Mouse (Mus musculus): ENCODE results near the gene Glp1r. TPM values are rescaled to one million over a fixed set of nuclear protein-coding genes. Genes with fewer than 3 reads are reported as not detected.

Gene Glp1r
- polyA plus RNA-seq, 1 experiment from 2014 or later = 0.34 TPM

- no peak overlapping the region for H3K27ac ChIP-seq (ENCODE audit: low read length)
- H3K27me3 ChIP-seq (replicated peaks; ENCODE audit: control insufficient read depth, insufficient read depth, low read length) = no peaks in the 10 kb centered on the region
- no peak overlapping the region for H3K4me3 ChIP-seq (ENCODE audit: low read length)
- H3K9ac ChIP-seq (ENCODE audit: low read depth, low read length) = no peak overlapping the region
- 44% methylated on average over 9 of the region's 9 CpGs for WGBS
- no peaks in the 10 kb centered on the region for H3K36me3 ChIP-seq (ENCODE audit: control insufficient read depth, insufficient read depth, low read length)
- H3K4me1 ChIP-seq (ENCODE audit: control insufficient read depth, insufficient read depth, low read length) = no peaks in the 10 kb centered on the region
- ATAC-seq = no peak
- H3K9me3 ChIP-seq (ENCODE audit: control insufficient read depth, low read length) = no peaks in the 10 kb centered on the region
- H3K4me2 ChIP-seq (ENCODE audit: low read depth, low read length) = no peak overlapping the region
Observed at GRCm38 (mm10) chr17:30938554-30938953, 36.9 kb downstream of the Glp1r start.

DNA sequence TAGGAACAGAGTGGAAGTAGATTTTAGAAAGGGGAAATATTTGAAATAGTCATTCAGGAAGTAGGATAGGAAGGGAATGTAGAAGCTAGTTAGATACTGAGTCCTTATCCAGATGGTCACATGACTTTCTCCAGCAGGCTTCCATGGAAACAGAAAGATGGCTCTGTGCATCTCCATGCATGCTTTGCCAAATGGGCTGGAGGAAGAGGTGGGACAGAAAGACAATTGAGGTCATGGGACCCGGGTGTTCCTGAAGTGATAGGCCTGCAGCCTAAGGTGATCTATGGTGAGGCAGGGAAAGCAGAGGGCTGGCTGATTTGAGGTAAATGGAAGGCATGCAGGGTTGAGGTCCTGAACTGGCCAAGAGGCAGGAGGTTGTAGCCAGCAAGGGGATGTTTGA lies 46.8 kb downstream of the Glp1r start:
- Histone ChIP-seq H3K4me3 (ENCODE audit: low read length) (no peak overlapping the region), H3K9ac (ENCODE audit: low read depth, low read length) (no peak overlapping the region), H3K4me2 (ENCODE audit: low read depth, low read length) (no peak overlapping the region), H3K27ac (ENCODE audit: low read length) (no peak overlapping the region), H3K4me1 (ENCODE audit: control insufficient read depth, insufficient read depth, low read length) (no peaks in the 10 kb centered on the region), H3K36me3 (ENCODE audit: control insufficient read depth, insufficient read depth, low read length) (no peaks in the 10 kb centered on the region), H3K9me3 (ENCODE audit: control insufficient read depth, low read length) (no peaks in the 10 kb centered on the region), H3K27me3 (replicated peaks; ENCODE audit: control insufficient read depth, insufficient read depth, low read length) (no peaks in the 10 kb centered on the region)
- 71% methylated on average over 1 of the region's 1 CpGs for WGBS
- no peak for ATAC-seq

DNA sequence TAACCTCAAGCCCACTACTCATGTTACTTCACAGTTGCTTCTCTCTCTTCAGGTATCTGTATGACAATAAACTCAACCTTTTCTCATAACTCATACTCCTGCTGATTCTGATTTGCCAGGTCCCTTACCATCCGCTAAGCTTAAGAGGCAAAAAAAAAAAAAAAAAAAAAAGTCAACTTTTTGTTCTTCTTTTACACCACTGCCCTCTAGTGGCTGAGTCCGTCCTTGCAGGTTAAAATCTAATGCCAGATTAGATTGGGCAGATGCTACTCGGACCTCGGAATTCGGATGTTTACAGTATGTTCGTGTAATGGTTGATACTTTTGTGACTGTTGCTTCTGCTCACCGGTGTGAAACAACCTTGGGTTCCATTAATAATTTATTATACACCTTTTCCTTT lies 49.2 kb downstream of the Glp1r start:
- no peaks in the 10 kb centered on the region for H3K4me1 ChIP-seq (ENCODE audit: control insufficient read depth, insufficient read depth, low read length)
- H3K9ac ChIP-seq (ENCODE audit: low read depth, low read length) = no peak overlapping the region
- H3K4me2 ChIP-seq (ENCODE audit: low read depth, low read length) = no peak overlapping the region
- no peak for ATAC-seq
- H3K27me3 ChIP-seq (replicated peaks; ENCODE audit: control insufficient read depth, insufficient read depth, low read length) = no peaks in the 10 kb centered on the region
- no peaks in the 10 kb centered on the region for H3K36me3 ChIP-seq (ENCODE audit: control insufficient read depth, insufficient read depth, low read length)
- H3K27ac ChIP-seq (ENCODE audit: low read length) = no peak overlapping the region
- no peaks in the 10 kb centered on the region for H3K9me3 ChIP-seq (ENCODE audit: control insufficient read depth, low read length)
- 2% methylated on average over 7 of the region's 7 CpGs for WGBS
- no peak overlapping the region for H3K4me3 ChIP-seq (ENCODE audit: low read length)

DNA sequence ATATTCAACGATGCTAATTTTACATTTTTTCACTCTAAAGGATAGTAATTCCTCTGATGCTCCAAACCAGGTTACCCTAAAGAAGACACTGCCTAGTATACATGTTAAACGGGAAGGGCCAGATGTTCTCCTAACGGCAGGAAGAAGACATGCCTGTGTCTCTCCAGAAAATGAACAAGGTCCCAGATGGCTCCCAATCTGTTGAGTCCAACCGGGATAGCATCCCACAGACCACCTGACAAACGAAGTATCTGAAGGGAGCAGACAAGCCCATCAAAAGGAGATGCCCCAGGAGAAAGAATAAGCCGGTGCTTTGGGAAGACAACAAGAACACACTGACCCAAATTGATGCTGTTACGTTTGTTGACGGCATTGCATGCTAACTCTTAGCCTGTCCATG lies 50.0 kb downstream of the Glp1r start:
- Histone ChIP-seq H3K36me3 (ENCODE audit: control insufficient read depth, insufficient read depth, low read length) (no peaks in the 10 kb centered on the region), H3K9me3 (ENCODE audit: control insufficient read depth, low read length) (no peaks in the 10 kb centered on the region), H3K27ac (ENCODE audit: low read length) (no peak overlapping the region), H3K9ac (ENCODE audit: low read depth, low read length) (no peak overlapping the region), H3K4me1 (ENCODE audit: control insufficient read depth, insufficient read depth, low read length) (no peaks in the 10 kb centered on the region), H3K4me3 (ENCODE audit: low read length) (no peak overlapping the region), H3K27me3 (replicated peaks; ENCODE audit: control insufficient read depth, insufficient read depth, low read length) (no peaks in the 10 kb centered on the region), H3K4me2 (ENCODE audit: low read depth, low read length) (no peak overlapping the region)
- WGBS = 61% methylated on average over 8 of the region's 8 CpGs
- ATAC-seq = no peak

GRCm38 (mm10) chr17:30954340-30954739 lies 52.7 kb downstream of the Glp1r start, which contains the start of gene Umodl1:
Gene Umodl1, plus strand, starts transcription at chr17:30954640.
- Histone ChIP-seq H3K9me3 (ENCODE audit: control insufficient read depth, low read length) (no peaks in the 10 kb centered on the region), H3K4me2 (ENCODE audit: low read depth, low read length) (no peak within 1 kb of the TSS), H3K9ac (ENCODE audit: low read depth, low read length) (no peak within 1 kb of the TSS), H3K4me3 (ENCODE audit: low read length) (no peak within 1 kb of the TSS), H3K27ac (ENCODE audit: low read length) (no peak within 1 kb of the TSS), H3K36me3 (ENCODE audit: control insufficient read depth, insufficient read depth, low read length) (no peaks in the 10 kb centered on the region), H3K4me1 (ENCODE audit: control insufficient read depth, insufficient read depth, low read length) (no peaks in the 10 kb centered on the region), H3K27me3 (replicated peaks; ENCODE audit: control insufficient read depth, insufficient read depth, low read length) (no peaks in the 10 kb centered on the region)
- WGBS = 45% methylated on average over 10 of the region's 10 CpGs
- no peak for ATAC-seq

DNA sequence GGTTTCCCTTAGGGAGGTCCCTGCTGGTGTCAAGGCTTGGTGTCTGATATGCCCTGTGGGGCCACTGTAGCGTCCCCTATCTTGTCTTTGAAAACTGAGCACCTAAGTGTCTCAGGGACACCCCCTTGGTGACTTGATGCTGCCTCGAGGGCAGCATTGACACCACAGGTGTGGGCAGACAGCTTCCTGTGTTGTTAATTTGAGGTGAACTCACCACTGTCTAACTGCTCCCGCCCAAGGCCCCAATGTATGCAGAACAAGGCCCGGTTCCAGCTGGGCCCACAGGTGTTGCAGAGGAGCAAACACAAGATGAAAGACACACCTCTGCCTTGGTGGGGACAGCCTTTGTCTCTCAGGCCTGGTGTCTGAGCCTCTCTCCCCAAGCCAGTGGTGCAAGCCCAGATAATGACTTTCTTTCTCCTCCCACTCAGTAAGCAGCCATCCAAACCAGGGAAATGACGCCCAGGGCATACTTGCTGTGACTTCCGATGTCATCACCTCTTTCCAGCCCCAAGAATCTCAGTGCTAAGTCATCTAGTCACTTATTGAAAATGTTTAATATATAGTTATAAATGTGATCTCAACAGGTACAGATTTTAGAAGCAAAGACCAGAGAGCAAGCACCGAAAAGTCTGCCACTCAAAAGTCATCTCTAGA lies 60.4 kb downstream of the Glp1r start:
- no peak overlapping the region for H3K4me2 ChIP-seq (ENCODE audit: low read depth, low read length)
- 56% methylated on average over 7 of the region's 7 CpGs for WGBS

DNA sequence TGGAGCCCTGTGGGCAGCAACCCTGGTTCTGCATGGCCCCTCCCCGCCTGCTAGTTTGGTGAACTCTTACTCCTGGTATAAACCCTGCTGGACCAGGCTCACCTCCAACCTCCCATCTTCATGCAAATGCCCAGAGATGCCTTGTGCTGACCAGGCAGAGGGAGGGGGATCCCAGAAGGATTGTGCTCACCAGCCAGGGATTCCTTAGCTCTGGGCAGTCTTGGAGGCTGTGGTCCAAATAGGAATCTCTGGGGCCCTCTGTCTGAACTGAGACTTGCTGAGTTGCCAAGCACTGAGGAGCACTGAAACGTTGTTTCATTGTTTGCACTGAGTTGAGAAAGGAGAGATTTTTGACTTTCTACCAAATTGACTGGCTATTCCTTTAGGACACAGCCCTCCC lies 61.3 kb downstream of the Glp1r start:
- Histone ChIP-seq H3K4me2 (ENCODE audit: low read depth, low read length) (no peak overlapping the region), H3K27ac (ENCODE audit: low read length) (no peak overlapping the region), H3K9ac (ENCODE audit: low read depth, low read length) (no peak overlapping the region), H3K9me3 (ENCODE audit: control insufficient read depth, low read length) (no peaks in the 10 kb centered on the region), H3K4me1 (ENCODE audit: control insufficient read depth, insufficient read depth, low read length) (no peaks in the 10 kb centered on the region), H3K4me3 (ENCODE audit: low read length) (no peak overlapping the region), H3K36me3 (ENCODE audit: control insufficient read depth, insufficient read depth, low read length) (no peaks in the 10 kb centered on the region), H3K27me3 (replicated peaks; ENCODE audit: control insufficient read depth, insufficient read depth, low read length) (no peaks in the 10 kb centered on the region)
- 37% methylated on average over 2 of the region's 2 CpGs for WGBS
- no peak for ATAC-seq

More for the DNA sequence above, 60.4 kb downstream of the Glp1r start:
- Histone ChIP-seq H3K27me3 (replicated peaks; ENCODE audit: control insufficient read depth, insufficient read depth, low read length) (no peaks in the 10 kb centered on the region), H3K4me3 (ENCODE audit: low read length) (no peak overlapping the region), H3K27ac (ENCODE audit: low read length) (no peak overlapping the region), H3K9me3 (ENCODE audit: control insufficient read depth, low read length) (no peaks in the 10 kb centered on the region), H3K9ac (ENCODE audit: low read depth, low read length) (no peak overlapping the region), H3K36me3 (ENCODE audit: control insufficient read depth, insufficient read depth, low read length) (no peaks in the 10 kb centered on the region), H3K4me1 (ENCODE audit: control insufficient read depth, insufficient read depth, low read length) (no peaks in the 10 kb centered on the region)
- no peak for ATAC-seq

DNA sequence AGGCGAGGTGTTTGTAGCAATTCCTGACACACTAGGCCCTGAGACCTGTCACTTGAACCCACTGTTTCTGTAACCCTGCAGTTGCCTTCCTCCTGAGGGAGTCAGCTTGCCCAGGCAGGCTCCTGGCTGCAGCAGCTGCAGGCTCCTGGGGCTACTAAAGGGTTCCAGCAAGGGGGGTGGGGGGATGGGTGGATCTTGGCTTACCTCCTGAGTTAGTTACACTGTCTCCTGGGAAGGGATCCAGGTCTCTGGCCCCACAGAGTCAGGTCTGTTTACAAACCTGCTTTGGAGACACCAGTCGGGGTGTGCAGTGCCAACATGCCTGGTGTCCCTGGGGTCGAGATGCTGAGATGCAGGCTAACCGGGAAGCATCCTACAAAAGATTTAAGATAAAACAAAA lies 68.4 kb downstream of the Glp1r start:
- no peaks in the 10 kb centered on the region for H3K27me3 ChIP-seq (replicated peaks; ENCODE audit: control insufficient read depth, insufficient read depth, low read length)
- H3K4me3 ChIP-seq (ENCODE audit: low read length) = no peak overlapping the region
- ATAC-seq = no peak
- WGBS = 46% methylated on average over 4 of the region's 4 CpGs
- H3K36me3 ChIP-seq (ENCODE audit: control insufficient read depth, insufficient read depth, low read length) = no peaks in the 10 kb centered on the region
- no peak overlapping the region for H3K9ac ChIP-seq (ENCODE audit: low read depth, low read length)
- 0 out of 2 replicates have a peak, but pooled peaks cover 5% of the 10 kb centered on the region for H3K4me1 ChIP-seq (ENCODE audit: control insufficient read depth, insufficient read depth, low read length)
- H3K9me3 ChIP-seq (ENCODE audit: control insufficient read depth, low read length) = no peaks in the 10 kb centered on the region
- no peak overlapping the region for H3K27ac ChIP-seq (ENCODE audit: low read length)
- no peak overlapping the region for H3K4me2 ChIP-seq (ENCODE audit: low read depth, low read length)

GRCm38 (mm10) chr17:30971877-30972276 lies 70.3 kb downstream of the Glp1r start:
- Histone ChIP-seq H3K4me2 (ENCODE audit: low read depth, low read length) (no peak overlapping the region), H3K27ac (ENCODE audit: low read length) (no peak overlapping the region), H3K9me3 (ENCODE audit: control insufficient read depth, low read length) (no peaks in the 10 kb centered on the region), H3K4me3 (ENCODE audit: low read length) (no peak overlapping the region), H3K4me1 (ENCODE audit: control insufficient read depth, insufficient read depth, low read length) (0 out of 2 replicates have a peak, but pooled peaks cover 5% of the 10 kb centered on the region), H3K27me3 (replicated peaks; ENCODE audit: control insufficient read depth, insufficient read depth, low read length) (no peaks in the 10 kb centered on the region), H3K9ac (ENCODE audit: low read depth, low read length) (no peak overlapping the region), H3K36me3 (ENCODE audit: control insufficient read depth, insufficient read depth, low read length) (no peaks in the 10 kb centered on the region)
- no peak for ATAC-seq
- WGBS = 81% methylated on average over 7 of the region's 7 CpGs

GRCm38 (mm10) chr17:30973332-30973731 lies 71.7 kb downstream of the Glp1r start:
- peak; percentile 55 for ATAC-seq
- Histone ChIP-seq H3K9me3 (ENCODE audit: control insufficient read depth, low read length) (no peaks in the 10 kb centered on the region), H3K27me3 (replicated peaks; ENCODE audit: control insufficient read depth, insufficient read depth, low read length) (no peaks in the 10 kb centered on the region), H3K36me3 (ENCODE audit: control insufficient read depth, insufficient read depth, low read length) (no peaks in the 10 kb centered on the region), H3K4me1 (ENCODE audit: control insufficient read depth, insufficient read depth, low read length) (0 out of 2 replicates have a peak, but pooled peaks cover 5% of the 10 kb centered on the region), H3K9ac (ENCODE audit: low read depth, low read length) (no peak overlapping the region), H3K4me2 (ENCODE audit: low read depth, low read length) (no peak overlapping the region), H3K4me3 (ENCODE audit: low read length) (no peak overlapping the region), H3K27ac (ENCODE audit: low read length) (peak overlapping the region; percentile 45; the same call in 1 of the 2 replicates)
- 43% methylated on average over 6 of the region's 6 CpGs for WGBS
